Comparison of ENCODE assay signal across 7 mouse cellular contexts in the genomic region with DNA sequence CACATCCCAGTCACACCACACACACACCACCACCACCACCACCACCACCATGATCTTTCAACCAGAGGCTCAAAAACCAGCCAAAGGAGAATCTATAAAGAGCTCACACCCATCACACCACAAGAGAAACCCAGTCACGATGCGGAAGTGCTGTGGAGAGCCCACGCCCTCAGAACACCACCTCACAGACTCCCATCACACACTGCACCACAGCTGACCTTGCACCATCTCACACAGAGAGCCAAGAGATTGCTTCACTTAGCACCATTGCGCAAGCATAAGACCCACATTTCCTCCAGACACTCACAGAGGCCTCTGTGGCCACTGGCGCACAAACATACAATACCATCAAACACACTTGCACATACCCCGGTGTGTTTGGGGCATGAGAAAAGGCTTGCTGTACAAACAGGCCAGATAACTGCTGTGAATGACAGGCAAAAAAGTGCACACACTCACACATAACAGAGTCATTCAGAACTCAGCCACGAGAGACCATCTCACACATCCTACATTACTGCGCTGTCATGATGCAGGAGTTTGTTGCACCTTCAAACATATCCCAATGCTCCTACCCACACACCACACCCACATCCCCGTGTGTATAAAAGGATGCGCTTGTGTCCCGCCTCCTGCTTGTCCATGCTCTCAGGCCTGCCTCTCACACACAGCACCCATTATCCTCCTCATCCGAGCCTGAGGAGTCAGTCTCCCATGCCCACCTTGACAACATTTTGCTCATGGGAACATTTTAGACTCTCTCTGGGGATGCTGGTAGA. TPM values are rescaled to one million over a fixed set of nuclear protein-coding genes. Genes with fewer than 3 reads are reported as not detected.
DNase-seq lines count a peak whose midpoint lies in the region; ATAC-seq lines count a peak whose summit lies in the region.

No protein-coding gene starts in this region.

- no peak overlapping the region for H3K4me2 ChIP-seq in kidney, embryonic 16.5 days (replicated peaks; ENCODE audit: low read depth, low read length)

- peaks cover 11% of the 10 kb centered on the region for H3K4me1 ChIP-seq in kidney, embryonic 16.5 days (ENCODE audit: insufficient read depth, low read length)

- ATAC-seq in granulocyte monocyte progenitor cell, adult 5-6 weeks (replicated peaks; ENCODE audit: poor library complexity, severe bottlenecking): peak; percentile 85
- ATAC-seq in kidney, embryonic 16.5 days (ENCODE audit: low FRiP score, low TSS enrichment): no peak

- no peak overlapping the region; the same call in 1 of the 2 replicates for H3K4me3 ChIP-seq in macrophage (ENCODE audit: inconsistent target)
- H3K4me3 ChIP-seq in kidney, embryonic 16.5 days (ENCODE audit: low read length): no peak overlapping the region

- peak; percentile 8 to 54 for DNase-seq in spleen, postnatal 36 days (ENCODE audit: low spot score in 2 of 2)
- DNase-seq in spleen, postnatal 14 days (ENCODE audit: low spot score in 2 of 2): no peak
- no peak for DNase-seq in kidney, postnatal 14 days
- DNase-seq in thymus, adult 18-20 months: no peak

- H3K9me3 ChIP-seq in kidney, embryonic 16.5 days (ENCODE audit: low read length): no peaks in the 10 kb centered on the region

- WGBS in macrophage (ENCODE audit: missing documents): 29% methylated on average over 12 of the region's 12 CpGs
- 85% methylated on average over 12 of the region's 12 CpGs for WGBS in kidney, embryonic 16.5 days

- no peak overlapping the region for H3K9ac ChIP-seq in kidney, embryonic 16.5 days (replicated peaks; ENCODE audit: low read length)

- H3K27me3 ChIP-seq in kidney, embryonic 16.5 days (ENCODE audit: insufficient read depth, low read length): peaks cover 80% of the 10 kb centered on the region

- H3K36me3 ChIP-seq in macrophage (ENCODE audit: inconsistent target): no peaks in the 10 kb centered on the region
- no peaks in the 10 kb centered on the region for H3K36me3 ChIP-seq in kidney, embryonic 16.5 days (ENCODE audit: insufficient read depth, low read length)

- peak overlapping the region; percentile 78 for H3K27ac ChIP-seq in macrophage
- no peak overlapping the region for H3K27ac ChIP-seq in kidney, embryonic 16.5 days (ENCODE audit: low read length)

- H3K79me2 ChIP-seq in macrophage (ENCODE audit: inconsistent target): no peaks in the 10 kb centered on the region; the same call in 1 of the 2 replicates

RNA-seq across cellular contexts. Expression of gene Atp1a3, which starts 1.0 kb away (rescaled TPM):
- 34.6 and 53.7 TPM in 2 replicates for total RNA-seq in granulocyte monocyte progenitor cell, adult 5-6 weeks (2014; fragmentation: Nextera tagmentation)
- total RNA-seq in granulocyte monocyte progenitor cell, adult 5-6 weeks (2017): 24.4 and 34.1 TPM in 2 replicates
- 10 to 100 TPM in 15 of 26 experiments, 1 to 10 TPM in 11; 4.3 to 36.6 (median 12.0) TPM for total RNA-seq in macrophage (2018; cell fraction: chromatin; rRNA removed)
- total RNA-seq in macrophage (2018; cell fraction: cytosol; rRNA removed): 100 to 1,000 TPM in 12 of 26 experiments, 10 to 100 TPM in 14; 41.3 to 159 (median 82.6) TPM
- total RNA-seq in macrophage (2018; cell fraction: nucleus; rRNA removed): 100 to 1,000 TPM in 3 of 26 experiments, 10 to 100 TPM in 23; 21.3 to 120 (median 68.3) TPM
- 97.0 to 111 TPM (median 106 TPM) in 3 replicates for polyA plus RNA-seq in macrophage (2018)
- polyA plus RNA-seq in kidney, embryonic 16.5 days (2015; fragmentation: Nextera tagmentation; extraction: Ambion mirVana): 0.66 and 1.5 TPM in 2 replicates

RNA-seq across cellular contexts. Expression of gene Rabac1, which starts 34.2 kb away (rescaled TPM):
- total RNA-seq in granulocyte monocyte progenitor cell, adult 5-6 weeks (2014; fragmentation: Nextera tagmentation): 112 and 164 TPM in 2 replicates
- 118 and 121 TPM in 2 replicates for total RNA-seq in granulocyte monocyte progenitor cell, adult 5-6 weeks (2017)
- total RNA-seq in macrophage (2018; cell fraction: chromatin; rRNA removed): 10 to 100 TPM in 7 of 26 experiments, 1 to 10 TPM in 19; 2.7 to 28.1 (median 8.2) TPM
- total RNA-seq in macrophage (2018; cell fraction: cytosol; rRNA removed): 100 to 1,000 TPM in 13 of 26 experiments, 10 to 100 TPM in 13; 65.1 to 175 (median 99.9) TPM
- total RNA-seq in macrophage (2018; cell fraction: nucleus; rRNA removed): 10 to 100 TPM; 19.7 to 62.8 (median 40.7) TPM
- polyA plus RNA-seq in macrophage (2018): 28.6 to 198 TPM (median 112 TPM) in 3 replicates
- polyA plus RNA-seq in kidney, embryonic 16.5 days (2015; fragmentation: Nextera tagmentation; extraction: Ambion mirVana): 183 and 199 TPM in 2 replicates

Comparison
In these comparisons a context has a peak if more than half of its experiments do, and no peak if none do; other contexts are left out.
1. DNase-seq: peak in spleen, postnatal 36 days (2 of 2); none in spleen, postnatal 14 days (0 of 2), kidney, postnatal 14 days (single experiment) and thymus, adult 18-20 months (0 of 2).
2. RNA of gene Atp1a3, which starts 1.0 kb away (polyA plus RNA-seq): 97.0 to 111 TPM in macrophage; 0.66 to 1.5 TPM in kidney, embryonic 16.5 days; every median in the first group is over 10 times any median in the second.